Mouse (Mus musculus) embryonic facial prominence, embryonic 13.5 days (tissue): Measurements from ENCODE around the gene Wap. TPM values are rescaled to one million over a fixed set of nuclear protein-coding genes. Genes with fewer than 3 reads are reported as not detected.
A peak's percentile ranks its signal among the peaks of the same experiment; 100 is the strongest.

ENCODE experiments used
- ATAC-seq: fragments of 200-750 bp; cut with Nextera tagmentation; 2 replicates; pipeline ENCODE4 v1.8.0; 2017; ENCODE audit warnings: low read depth; ENCODE audit not compliant: insufficient number of reproducible peaks, insufficient read depth, low FRiP score, low TSS enrichment
- H3K27ac ChIP-seq: fragments of 300-500 bp; sonication (generic); 2 replicates; pipeline ENCODE4 v1.5.1; 2015; ENCODE audit warnings: moderate library complexity, mild to moderate bottlenecking, inconsistent platforms
- H3K27me3 ChIP-seq: fragments of 300-500 bp; sonication (generic); 2 replicates; pipeline ENCODE4 v1.6.1; 2015; ENCODE audit warnings: mild to moderate bottlenecking, inconsistent platforms
- H3K36me3 ChIP-seq: fragments of 300-500 bp; sonication (generic); 2 replicates; pipeline ENCODE4 v1.6.1; 2015; ENCODE audit warnings: mild to moderate bottlenecking, inconsistent platforms
- H3K4me1 ChIP-seq: fragments of 300-500 bp; sonication (generic); 2 replicates; pipeline ENCODE4 v1.6.1; 2015; ENCODE audit warnings: inconsistent platforms
- H3K4me2 ChIP-seq: fragments of 300-500 bp; sonication (generic); 2 replicates; pipeline ENCODE4 v1.6.1; 2015; ENCODE audit warnings: moderate library complexity, mild to moderate bottlenecking, inconsistent platforms
- H3K4me3 ChIP-seq: fragments of 300-500 bp; sonication (generic); 2 replicates; pipeline ENCODE4 v1.5.1; 2015; ENCODE audit warnings: mild to moderate bottlenecking, inconsistent platforms
- H3K9ac ChIP-seq: fragments of 300-500 bp; sonication (generic); 2 replicates; pipeline ENCODE4 v1.6.1; 2015; ENCODE audit warnings: mild to moderate bottlenecking, inconsistent platforms
- H3K9me3 ChIP-seq: fragments of 300-500 bp; sonication (generic); 2 replicates; pipeline ENCODE4 v1.6.1; 2016; ENCODE audit warnings: inconsistent platforms
- WGBS: fragments of 180-500 bp; shearing (Covaris S2); methylation state at CpG from one replicate; pipeline ENCODE4 v1.1.7; 2015; ENCODE audit warnings: mixed read lengths; 5-methylcytosine and 5-hydroxymethylcytosine counted together
- polyA plus RNA-seq: library from polyadenylated mRNA; unstranded; fragments of >200 nt; fragmentation: Nextera tagmentation; extraction: Ambion mirVana; gene quantifications from 2 replicates; pipeline ENCODE4 v1.2.1, GENCODE M21; 2015

Gene Wap
- polyA plus RNA-seq = not detected in 2 replicates

DNA sequence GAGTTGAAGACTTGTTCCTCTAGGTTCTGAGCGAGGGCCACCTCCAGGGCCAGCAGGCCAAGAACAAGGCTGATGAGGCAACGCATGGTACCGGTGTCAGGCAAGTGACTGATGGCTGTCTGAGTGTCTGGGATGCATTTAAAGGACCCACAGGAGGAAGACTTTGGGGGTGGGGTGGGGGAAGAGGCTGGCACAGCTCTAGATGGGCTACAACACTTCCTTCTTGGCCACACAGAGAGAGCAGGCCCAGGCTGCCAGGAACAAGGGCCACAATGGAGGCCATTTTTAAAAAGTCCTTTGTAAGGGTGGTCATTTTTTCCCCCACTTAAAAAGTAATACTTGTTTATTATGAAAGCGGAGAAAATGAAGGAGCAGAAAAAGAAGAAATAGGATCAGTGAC, at the start of gene Wap:
Wap (minus strand) TSS at position 101 of the 400 bp plus-strand sequence.
- no peak within 1 kb of the TSS for H3K4me3 ChIP-seq
- H3K27me3 ChIP-seq = no peaks in the 10 kb centered on the region
- no peak within 1 kb of the TSS for H3K9ac ChIP-seq
- no peaks in the 10 kb centered on the region for H3K36me3 ChIP-seq
- no peaks in the 10 kb centered on the region for H3K4me1 ChIP-seq
- no peaks in the 10 kb centered on the region for H3K9me3 ChIP-seq
- ATAC-seq = no peak
- H3K27ac ChIP-seq = no peak within 1 kb of the TSS
- H3K4me2 ChIP-seq = no peak within 1 kb of the TSS
- 87% methylated on average over 4 of the region's 4 CpGs for WGBS

DNA sequence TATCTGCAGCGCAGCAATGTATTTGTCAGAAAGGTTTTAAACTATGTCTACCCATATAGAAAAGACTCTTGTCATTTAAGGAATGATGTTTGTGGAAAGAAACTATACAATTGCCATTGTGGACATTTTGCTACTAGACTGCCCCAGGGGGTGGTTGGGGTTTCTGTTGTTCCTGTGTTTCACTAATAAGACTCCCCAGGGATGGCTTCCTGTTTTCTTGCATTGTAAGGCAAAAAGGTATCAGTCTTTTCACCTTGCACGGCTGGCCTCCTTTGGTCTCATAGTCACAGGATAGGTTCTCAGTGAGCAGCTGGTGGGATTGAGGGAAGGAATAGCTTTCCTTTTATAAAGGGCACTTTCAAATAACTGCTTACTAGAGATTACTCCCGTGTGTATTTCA, 46.3 kb upstream of the Wap start:
- Histone ChIP-seq H3K36me3 (no peaks in the 10 kb centered on the region), H3K4me3 (no peak overlapping the region), H3K4me2 (no peak overlapping the region), H3K9ac (no peak overlapping the region), H3K4me1 (peaks cover 4% of the 10 kb centered on the region), H3K27ac (no peak overlapping the region), H3K27me3 (no peaks in the 10 kb centered on the region), H3K9me3 (no peaks in the 10 kb centered on the region)
- WGBS = 55% methylated on average over 3 of the region's 3 CpGs
- ATAC-seq = no peak

DNA sequence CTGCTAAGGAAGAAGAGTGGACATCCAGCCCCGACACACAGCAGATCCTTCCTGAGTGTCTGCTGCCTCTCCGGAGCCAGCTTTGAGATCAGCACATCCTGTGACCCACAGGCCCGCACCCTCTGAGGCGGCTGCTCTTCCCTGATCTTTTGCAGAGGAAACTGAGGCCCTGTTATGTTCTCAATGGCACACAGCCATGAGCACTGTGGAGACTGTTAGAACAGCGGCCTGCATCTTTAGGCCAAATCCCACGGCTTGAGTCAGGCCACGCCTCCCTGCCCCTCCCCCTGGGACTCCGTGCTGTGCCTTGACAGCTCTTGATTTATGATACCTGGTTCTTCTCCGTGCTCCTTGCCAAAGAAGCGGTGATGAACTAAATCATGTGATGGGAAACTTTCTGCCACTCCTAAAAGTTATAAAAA, 42.0 kb upstream of the Wap start:
- Histone ChIP-seq H3K36me3 (no peaks in the 10 kb centered on the region), H3K9me3 (no peaks in the 10 kb centered on the region), H3K4me2 (peak overlapping the region; percentile 1; the same call in 1 of the 2 replicates), H3K4me3 (no peak overlapping the region), H3K27me3 (no peaks in the 10 kb centered on the region), H3K27ac (0 out of 2 replicates have a peak overlapping the region, but pooled peaks have one; percentile 33), H3K9ac (no peak overlapping the region), H3K4me1 (peaks cover 4% of the 10 kb centered on the region)
- no peak for ATAC-seq
- WGBS = 40% methylated on average over 10 of the region's 10 CpGs

DNA sequence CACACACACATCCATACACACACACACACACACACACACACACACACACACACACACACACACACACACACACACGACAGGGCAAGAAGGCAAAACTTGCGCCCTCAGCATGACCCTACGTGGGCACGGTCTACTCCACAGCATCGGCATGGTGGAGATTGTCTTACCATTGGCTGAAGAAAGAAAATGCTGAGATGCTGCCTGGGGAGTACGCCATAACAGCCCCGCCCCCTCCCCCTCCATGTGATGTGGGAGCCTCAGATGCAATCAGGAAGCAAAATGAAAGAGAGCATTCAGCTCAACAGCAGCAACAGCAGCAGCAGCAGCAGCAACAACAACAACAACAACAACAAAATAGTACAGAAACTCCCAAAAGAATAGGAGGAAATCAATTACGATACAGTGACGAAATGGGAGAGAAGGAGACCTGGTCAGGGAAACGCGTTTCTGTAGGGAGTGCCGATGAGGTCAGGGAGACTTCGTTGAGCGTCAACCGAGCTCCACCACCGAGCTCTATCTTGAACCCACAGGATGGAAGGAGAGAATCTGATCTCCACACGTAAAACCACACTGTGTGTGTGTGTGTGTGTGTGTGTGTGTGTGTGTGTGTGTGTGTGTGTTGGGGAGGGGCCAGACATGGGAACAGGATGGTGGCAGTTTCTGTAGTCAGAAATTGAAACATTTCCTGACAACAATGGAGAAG, 41.4 kb upstream of the Wap start:
- peaks cover 4% of the 10 kb centered on the region for H3K4me1 ChIP-seq
- no peak overlapping the region for H3K4me3 ChIP-seq
- no peaks in the 10 kb centered on the region for H3K27me3 ChIP-seq
- no peak overlapping the region for H3K9ac ChIP-seq
- H3K4me2 ChIP-seq = peak overlapping the region; percentile 1; the same call in 1 of the 2 replicates
- 59% methylated on average over 17 of the region's 17 CpGs for WGBS
- ATAC-seq = no peak
- 0 out of 2 replicates have a peak overlapping the region, but pooled peaks have one; percentile 33 for H3K27ac ChIP-seq
- H3K36me3 ChIP-seq = no peaks in the 10 kb centered on the region
- no peaks in the 10 kb centered on the region for H3K9me3 ChIP-seq

DNA sequence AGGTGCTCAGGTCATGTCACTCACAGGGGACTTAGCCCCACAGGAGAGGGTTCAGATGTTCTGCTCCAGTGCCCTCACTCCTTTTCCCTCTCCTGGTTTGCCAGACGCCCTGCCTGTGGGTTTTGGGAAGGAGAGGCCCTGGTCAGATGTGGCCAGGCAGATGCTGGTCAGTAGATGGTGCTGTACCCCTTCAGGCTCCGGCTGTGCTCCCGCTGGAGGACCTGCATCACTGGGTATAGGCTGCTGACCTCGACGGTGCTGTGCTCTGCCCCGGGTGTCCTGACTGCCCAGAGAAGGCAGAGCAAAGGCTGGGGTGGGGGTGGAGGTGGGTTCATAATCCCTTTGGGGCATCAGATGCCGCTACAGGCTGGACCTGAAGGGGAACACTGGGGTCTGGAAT, 39.1 kb upstream of the Wap start:
- Histone ChIP-seq H3K9ac (no peak overlapping the region), H3K4me2 (no peak overlapping the region), H3K27ac (no peak overlapping the region), H3K27me3 (no peaks in the 10 kb centered on the region), H3K36me3 (no peaks in the 10 kb centered on the region), H3K9me3 (no peaks in the 10 kb centered on the region), H3K4me1 (peaks cover 4% of the 10 kb centered on the region), H3K4me3 (no peak overlapping the region)
- 13% methylated on average over 7 of the region's 7 CpGs for WGBS
- no peak for ATAC-seq

DNA sequence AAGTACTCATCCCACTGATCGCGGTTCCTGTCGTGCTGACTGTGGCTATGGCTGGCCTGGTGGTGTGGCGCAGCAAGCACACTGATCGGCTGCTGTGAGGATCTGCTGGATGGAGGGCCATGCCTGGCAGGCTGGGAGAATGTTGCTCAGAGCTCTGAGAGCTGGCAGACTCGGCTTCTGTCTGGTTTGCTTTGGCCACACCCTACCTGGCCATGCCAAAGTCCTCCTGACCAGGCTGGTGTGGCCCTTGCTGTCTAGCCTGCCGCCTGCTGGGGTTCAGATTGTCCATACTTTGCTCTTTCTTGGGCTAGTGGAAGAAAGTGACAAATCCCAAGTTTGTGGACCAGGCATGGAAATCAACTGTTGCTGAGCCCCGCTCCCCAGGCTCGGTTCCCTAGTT, 38.2 kb upstream of the Wap start:
- ATAC-seq = no peak
- no peaks in the 10 kb centered on the region for H3K9me3 ChIP-seq
- 85% methylated on average over 9 of the region's 9 CpGs for WGBS
- H3K4me2 ChIP-seq = no peak overlapping the region
- no peak overlapping the region for H3K27ac ChIP-seq
- H3K4me3 ChIP-seq = no peak overlapping the region
- H3K4me1 ChIP-seq = peaks cover 4% of the 10 kb centered on the region
- H3K27me3 ChIP-seq = no peaks in the 10 kb centered on the region
- H3K9ac ChIP-seq = no peak overlapping the region
- no peaks in the 10 kb centered on the region for H3K36me3 ChIP-seq

DNA sequence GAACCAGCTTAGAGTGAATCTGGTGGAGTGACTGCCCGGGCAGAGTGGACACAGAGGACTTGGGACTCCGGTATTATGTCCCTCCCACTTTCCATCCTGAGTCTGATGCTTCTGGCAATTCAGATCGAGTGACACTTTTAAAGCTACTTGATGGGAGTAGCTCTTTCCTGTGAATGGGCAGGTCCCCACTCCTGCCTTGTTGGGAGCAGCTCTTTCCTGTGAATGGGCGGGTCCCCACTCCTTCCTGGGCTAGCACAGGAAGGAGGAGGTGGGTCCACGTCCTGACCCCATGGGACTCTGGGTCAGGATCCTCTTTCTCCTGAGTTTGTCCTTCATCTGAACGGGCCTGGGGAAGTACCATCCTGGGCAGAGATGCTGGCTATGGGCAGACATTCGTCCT, 37.0 kb upstream of the Wap start:
- Histone ChIP-seq H3K27me3 (no peaks in the 10 kb centered on the region), H3K27ac (no peak overlapping the region), H3K9me3 (no peaks in the 10 kb centered on the region), H3K9ac (no peak overlapping the region), H3K4me1 (peaks cover 3% of the 10 kb centered on the region), H3K36me3 (no peaks in the 10 kb centered on the region), H3K4me3 (no peak overlapping the region), H3K4me2 (no peak overlapping the region)
- WGBS = 60% methylated on average over 7 of the region's 7 CpGs
- no peak for ATAC-seq

DNA sequence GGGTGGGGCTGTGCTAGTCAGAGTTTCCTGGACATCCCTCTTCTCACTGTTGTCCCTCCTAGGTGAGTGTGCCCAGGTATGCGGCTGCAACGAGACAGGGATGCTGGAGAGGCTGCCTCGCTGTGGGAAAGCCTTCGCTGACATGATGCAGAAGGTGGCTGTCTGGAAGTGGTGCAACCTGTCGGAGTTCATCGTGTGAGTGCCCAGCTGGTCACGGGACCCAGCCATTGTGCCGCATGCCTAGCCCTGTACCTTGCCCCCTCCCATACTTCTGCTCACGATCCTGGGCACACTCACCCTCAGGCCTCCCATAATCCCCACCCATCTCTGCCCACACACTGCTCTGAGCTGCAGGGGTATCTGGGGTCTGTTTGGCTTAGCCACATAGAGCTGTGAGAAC, 36.3 kb upstream of the Wap start:
- ATAC-seq = no peak
- WGBS = 89% methylated on average over 9 of the region's 9 CpGs
- no peak overlapping the region for H3K27ac ChIP-seq

DNA sequence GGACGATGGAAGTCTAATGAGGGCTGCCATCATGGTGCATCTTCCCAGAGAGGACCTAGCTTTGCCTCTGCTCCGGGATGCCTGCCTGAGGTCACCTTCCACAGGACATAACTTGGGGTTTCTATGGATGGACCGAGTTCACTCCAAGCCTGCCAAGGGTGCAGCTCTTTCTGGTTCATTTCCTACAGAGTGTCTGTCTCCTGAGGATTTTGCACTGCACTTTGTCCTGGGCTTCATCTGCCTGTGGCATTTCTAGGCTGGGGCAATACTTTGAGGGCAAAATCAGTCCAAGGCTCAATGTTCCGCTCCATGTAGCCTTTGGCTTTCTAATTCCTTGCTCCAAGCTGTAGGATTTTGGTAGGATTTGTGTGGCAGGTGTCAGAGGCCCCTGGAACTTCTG, 32.4 kb upstream of the Wap start:
- no peak for ATAC-seq
- WGBS = 92% methylated on average over 4 of the region's 4 CpGs
- H3K27ac ChIP-seq = no peak overlapping the region

More for the DNA sequence above, 36.3 kb upstream of the Wap start:
- no peak overlapping the region for H3K4me2 ChIP-seq
- H3K4me3 ChIP-seq = no peak overlapping the region
- no peaks in the 10 kb centered on the region for H3K4me1 ChIP-seq
- H3K27me3 ChIP-seq = no peaks in the 10 kb centered on the region
- no peaks in the 10 kb centered on the region for H3K36me3 ChIP-seq
- no peak overlapping the region for H3K9ac ChIP-seq
- H3K9me3 ChIP-seq = no peaks in the 10 kb centered on the region

DNA sequence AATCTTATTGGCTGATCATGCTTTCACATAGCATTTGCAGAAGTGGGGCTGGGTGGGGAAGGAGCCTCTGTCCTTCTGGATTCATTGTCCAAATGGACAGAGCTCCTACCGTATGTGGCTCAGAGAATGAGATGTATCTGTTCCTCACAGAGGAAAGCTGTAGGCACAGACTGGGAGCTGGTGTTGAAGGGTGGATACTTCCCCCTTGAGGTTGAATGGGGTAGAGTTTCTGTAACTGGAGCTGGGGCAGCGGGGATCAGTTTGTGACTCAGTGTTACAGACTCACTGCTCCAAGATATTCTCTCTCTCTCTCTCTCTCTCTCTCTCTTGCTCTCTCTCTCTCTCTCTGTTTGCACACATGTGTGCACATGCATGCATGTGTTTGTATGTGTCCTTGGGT, 31.6 kb upstream of the Wap start:
- H3K4me2 ChIP-seq = no peak overlapping the region
- ATAC-seq = no peak

More for the DNA sequence above, 32.4 kb upstream of the Wap start:
- H3K9me3 ChIP-seq = no peaks in the 10 kb centered on the region
- no peaks in the 10 kb centered on the region for H3K36me3 ChIP-seq
- no peaks in the 10 kb centered on the region for H3K27me3 ChIP-seq
- no peak overlapping the region for H3K4me3 ChIP-seq
- H3K9ac ChIP-seq = no peak overlapping the region
- no peaks in the 10 kb centered on the region for H3K4me1 ChIP-seq
- H3K4me2 ChIP-seq = no peak overlapping the region

DNA sequence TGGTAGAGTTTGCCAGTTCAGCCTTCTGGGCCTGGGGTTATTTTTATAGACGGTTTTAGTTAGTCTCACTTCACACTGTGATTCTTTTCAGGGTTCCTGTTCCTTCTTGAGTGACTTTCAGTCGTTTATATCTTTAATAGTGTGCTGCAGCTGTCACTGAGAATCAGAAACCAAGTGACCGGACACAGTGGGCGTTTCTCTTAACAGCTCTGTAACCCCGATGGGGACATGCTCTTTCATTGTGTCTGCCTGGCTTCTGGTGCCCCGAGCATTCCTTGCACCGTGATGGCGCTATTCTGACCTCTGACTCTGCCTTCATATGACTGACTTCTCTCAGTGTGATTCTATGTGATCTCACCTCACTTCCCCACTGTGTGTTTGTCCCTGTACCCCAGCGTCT, 30.6 kb upstream of the Wap start:
- WGBS = 30% methylated on average over 9 of the region's 9 CpGs
- Histone ChIP-seq H3K4me3 (no peak overlapping the region), H3K36me3 (no peaks in the 10 kb centered on the region), H3K4me1 (no peaks in the 10 kb centered on the region), H3K27me3 (no peaks in the 10 kb centered on the region), H3K9me3 (no peaks in the 10 kb centered on the region), H3K27ac (no peak overlapping the region), H3K9ac (no peak overlapping the region), H3K4me2 (no peak overlapping the region)
- ATAC-seq = no peak

More for the DNA sequence above, 31.6 kb upstream of the Wap start:
- WGBS = 41% methylated on average over 2 of the region's 2 CpGs
- no peak overlapping the region for H3K4me3 ChIP-seq
- H3K9ac ChIP-seq = no peak overlapping the region
- no peaks in the 10 kb centered on the region for H3K27me3 ChIP-seq
- H3K4me1 ChIP-seq = no peaks in the 10 kb centered on the region
- no peaks in the 10 kb centered on the region for H3K36me3 ChIP-seq
- H3K27ac ChIP-seq = no peak overlapping the region
- no peaks in the 10 kb centered on the region for H3K9me3 ChIP-seq

DNA sequence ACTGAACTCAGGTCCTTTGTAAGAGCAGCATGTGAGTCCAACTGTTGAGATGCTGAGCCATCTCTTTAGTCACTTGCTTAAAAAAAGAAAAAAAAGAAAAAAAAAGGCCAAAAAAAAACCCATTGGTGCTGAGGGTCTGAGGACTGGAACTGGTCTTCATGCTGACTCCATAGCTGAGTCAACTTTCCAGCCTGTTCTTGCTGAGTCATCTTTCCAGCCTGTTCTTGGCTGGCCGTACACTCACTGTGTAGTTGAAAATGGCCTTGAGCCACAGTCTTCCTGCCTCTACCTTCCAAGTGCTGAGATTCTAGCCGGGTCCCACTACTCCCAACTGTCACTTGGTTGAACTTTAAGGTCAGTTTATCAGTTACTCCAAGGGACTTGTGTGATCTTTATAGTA, 28.2 kb upstream of the Wap start:
- Histone ChIP-seq H3K36me3 (no peaks in the 10 kb centered on the region), H3K27me3 (no peaks in the 10 kb centered on the region), H3K4me3 (no peak overlapping the region), H3K9ac (no peak overlapping the region), H3K4me1 (no peaks in the 10 kb centered on the region), H3K9me3 (no peaks in the 10 kb centered on the region), H3K4me2 (no peak overlapping the region), H3K27ac (no peak overlapping the region)
- 83% methylated on average over 2 of the region's 2 CpGs for WGBS
- no peak for ATAC-seq
